21 mouse cellular contexts compared by ENCODE assay signal in genomic region chr16:33746074-33746676, GRCm38 (mm10). TPM values are rescaled to one million over a fixed set of nuclear protein-coding genes. Genes with fewer than 3 reads are reported as not detected.
A peak's percentile ranks its signal among the peaks of the same experiment; 100 is the strongest.
DNase-seq lines count a peak whose midpoint lies in the region; ATAC-seq and TF ChIP-seq lines count a peak whose summit lies in the region.
"Had no signal": no experiment of that assay in that cellular context is flagged by ENCODE, and none has a peak within 500 bp of the region (broad histone marks: within the 10 kb centered on the region; RNA-seq: fewer than 3 reads in every experiment).

No protein-coding gene starts in this region.

- WGBS in hindbrain, postnatal 0 days, result 52% methylated on average over 10 of the region's 10 CpGs
- 80% methylated on average over 10 of the region's 10 CpGs for WGBS in hindbrain, embryonic 13.5 days

- peak; percentile 55 for DNase-seq in hindbrain, postnatal 0 days (ENCODE audit: low spot score)
- peak; percentile 52 for DNase-seq in testis, postnatal 10 days (ENCODE audit: low spot score)
- no peak for DNase-seq in testis, postnatal 14 days (ENCODE audit: low spot score)
- DNase-seq in cerebellum, postnatal 10 days, result peak; percentile 90 to 91
- DNase-seq in layer of hippocampus, postnatal 36 days, result no peak
- no peak for DNase-seq in liver
- DNase-seq: adrenal gland, postnatal 36 days; gastrocnemius, postnatal 25 days; heart, adult 2 months; kidney, adult 8-10 months; kidney, postnatal 14 days; right cerebral cortex, adult 18-20 months had no signal

- no peak for TF ChIP-seq CTCF in hindbrain, postnatal 0 days (IDR thresholded peaks at IDR 0.05; ENCODE audit: low read depth)

- 0 out of 2 replicates have a peak, but pooled peaks cover 8% of the 10 kb centered on the region for H3K4me1 ChIP-seq in hindbrain, postnatal 0 days (ENCODE audit: insufficient read depth, low read length)
- peaks cover 13% of the 10 kb centered on the region for H3K4me1 ChIP-seq in hindbrain, embryonic 13.5 days (replicated peaks)

- H3K9me3 ChIP-seq in hindbrain, postnatal 0 days (ENCODE audit: low read length), result no peaks in the 10 kb centered on the region
- no peaks in the 10 kb centered on the region for H3K9me3 ChIP-seq in hindbrain, embryonic 13.5 days
- H3K9me3 ChIP-seq: heart, embryonic 15.5 days; limb, embryonic 15.5 days; midbrain, embryonic 12.5 days had no signal

- no peak overlapping the region for H3K4me2 ChIP-seq in hindbrain, postnatal 0 days (ENCODE audit: low read depth, low read length)
- no peak overlapping the region for H3K4me2 ChIP-seq in hindbrain, embryonic 13.5 days
- H3K4me2 ChIP-seq: heart, embryonic 15.5 days; limb, embryonic 15.5 days; midbrain, embryonic 12.5 days had no signal

- ATAC-seq in hindbrain, postnatal 0 days, result 0 out of 2 replicates have a peak, but pooled peaks have one; percentile 15
- ATAC-seq in hindbrain, embryonic 13.5 days (ENCODE audit: low FRiP score), result no peak
- no peak for ATAC-seq in megakaryocyte progenitor cell, adult 5-6 weeks (replicated peaks; ENCODE audit: poor library complexity)

- no peaks in the 10 kb centered on the region for H3K27me3 ChIP-seq in hindbrain, postnatal 0 days (ENCODE audit: insufficient read depth, low read length)
- H3K27me3 ChIP-seq in hindbrain, embryonic 13.5 days, result no peaks in the 10 kb centered on the region
- H3K27me3 ChIP-seq: CH12.LX; heart, embryonic 15.5 days; limb, embryonic 15.5 days; midbrain, embryonic 12.5 days had no signal

- H3K9ac ChIP-seq in hindbrain, postnatal 0 days (replicated peaks; ENCODE audit: low read length), result no peak overlapping the region
- no peak overlapping the region for H3K9ac ChIP-seq in hindbrain, embryonic 13.5 days
- H3K9ac ChIP-seq: heart, embryonic 15.5 days; limb, embryonic 15.5 days; midbrain, embryonic 12.5 days had no signal

- H3K36me3 ChIP-seq in hindbrain, postnatal 0 days (ENCODE audit: insufficient read depth, low read length), result no peaks in the 10 kb centered on the region; the same call in 1 of the 2 replicates
- peaks cover 2% of the 10 kb centered on the region; the same call in 1 of the 2 replicates for H3K36me3 ChIP-seq in hindbrain, embryonic 13.5 days

- H3K27ac ChIP-seq in hindbrain, postnatal 0 days, result no peak overlapping the region
- H3K27ac ChIP-seq in hindbrain, embryonic 13.5 days, result no peak overlapping the region
- H3K27ac ChIP-seq: heart, adult 2 months; heart, embryonic 15.5 days; layer of hippocampus, adult 2 months; limb, embryonic 15.5 days; midbrain, embryonic 12.5 days had no signal

- H3K4me3 ChIP-seq in hindbrain, postnatal 0 days (ENCODE audit: low read length), result no peak overlapping the region
- no peak overlapping the region for H3K4me3 ChIP-seq in hindbrain, embryonic 13.5 days
- H3K4me3 ChIP-seq: heart, adult 2 months; heart, embryonic 15.5 days; layer of hippocampus, adult 2 months; limb, embryonic 15.5 days; midbrain, embryonic 12.5 days had no signal

RNA-seq across cellular contexts. Expression of gene Muc13, which starts 47.7 kb away (rescaled TPM):
- not detected in 2 replicates for total RNA-seq in hindbrain, postnatal 0 days (2014; rRNA removed)
- polyA plus RNA-seq in hindbrain, postnatal 0 days (2015; fragmentation: Nextera tagmentation; extraction: Ambion mirVana), result 0.06 TPM in 1 of 2 replicates, not detected in the other
- polyA plus RNA-seq in hindbrain, embryonic 13.5 days (2015; fragmentation: Nextera tagmentation; extraction: Ambion mirVana), result not detected in 2 replicates
- total RNA-seq in megakaryocyte progenitor cell, adult 5-6 weeks (2015), result 52.3 and 76.8 TPM in 2 replicates
- total RNA-seq in megakaryocyte progenitor cell, adult 5-6 weeks (2017), result 41.4 and 61.6 TPM in 2 replicates
- total RNA-seq in layer of hippocampus, postnatal 36 days (2021), result not detected
- total RNA-seq: adrenal gland, postnatal 36 days; CH12.LX; gastrocnemius, postnatal 25 days; heart, adult 2 months; layer of hippocampus, adult 2 months; left cerebral cortex, postnatal 10 days had no signal
- polyA plus RNA-seq: embryonic facial prominence, embryonic 14.5 days; limb, embryonic 15.5 days had no signal

Comparison
In these comparisons a context has a peak if more than half of its experiments do, and no peak if none do; other contexts are left out.
1. DNase-seq: peak in hindbrain, postnatal 0 days (single experiment), testis, postnatal 10 days (single experiment) and cerebellum, postnatal 10 days (2 of 2); none in testis, postnatal 14 days (single experiment), layer of hippocampus, postnatal 36 days (0 of 2) and liver (single experiment).
2. RNA of gene Muc13, which starts 47.7 kb away (total RNA-seq): 41.4 to 76.8 TPM in megakaryocyte progenitor cell, adult 5-6 weeks; not detected in hindbrain, postnatal 0 days and not detected in layer of hippocampus, postnatal 36 days; every median in the first group is over 10 times any median in the second.